Mouse (Mus musculus) hematopoietic stem cell, adult 5-6 weeks (primary cell): Measurements from ENCODE around the gene Ticam1. TPM values are rescaled to one million over a fixed set of nuclear protein-coding genes. Genes with fewer than 3 reads are reported as not detected.
A peak's percentile ranks its signal among the peaks of the same experiment; 100 is the strongest.

Experiments
- ATAC-seq, 2 experiments: fragments of 125-278 bp in 1 of 2; replicated peaks in 1 of 2; 2 replicates each; pipeline ENCODE4 v1.8.0; 2016 to 2017; ENCODE audit warnings: inconsistent platforms in 2 of 2, mild to moderate bottlenecking in 2 of 2, moderate number of reproducible peaks in 2 of 2, low read depth in 1 of 2, moderate TSS enrichment in 1 of 2; ENCODE audit not compliant: low FRiP score in 2 of 2, poor library complexity in 2 of 2, severe bottlenecking in 2 of 2, insufficient read depth in 1 of 2, low TSS enrichment in 1 of 2
- total RNA-seq: library from RNA; stranded (forward); fragments of 172-1452, 232-1000 nt; gene quantifications from 2 replicates; pipeline ENCODE4 v1.2.3, GENCODE M21; 2017

The Ticam1 gene
- total RNA-seq, 1 experiment from 2014 or later = 6.1 TPM

GRCm38 (mm10) chr17:56292531-56293222 is 16.1 kb upstream of the Ticam1 start, which contains the start of gene Plin3:
TSS of gene Plin3 (minus strand) at chr17:56292873.
- ATAC-seq = no peak

DNA sequence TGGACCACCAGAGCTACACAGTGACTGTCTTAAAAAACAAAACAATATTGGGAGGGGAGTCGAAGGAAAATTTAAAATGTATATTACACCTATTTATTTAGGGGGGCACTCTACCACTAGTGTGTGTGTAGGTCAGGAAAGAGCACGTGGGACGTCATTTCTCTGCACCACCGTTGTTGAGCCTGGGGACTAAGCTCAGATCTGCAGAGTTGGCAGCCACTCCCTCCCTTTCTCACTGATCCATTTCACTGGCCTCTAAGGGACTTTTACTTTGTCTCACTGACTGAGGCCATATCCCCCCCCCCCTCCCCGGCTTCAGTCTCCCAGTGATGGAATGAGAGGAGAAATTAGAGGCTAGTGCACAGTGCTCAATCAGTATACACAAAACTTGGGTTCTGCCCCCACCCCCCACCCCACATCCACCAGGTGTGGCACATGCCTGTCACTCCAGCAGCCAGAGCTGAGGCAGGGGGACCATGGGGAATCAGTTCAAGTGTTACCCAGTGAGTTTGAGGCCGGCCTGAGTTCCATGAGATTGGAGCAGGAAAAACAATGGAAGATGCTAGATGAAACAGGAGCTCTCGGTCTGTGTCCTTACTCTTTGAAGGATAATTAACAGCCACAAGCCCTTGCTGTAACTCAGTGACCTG is 15.4 kb upstream of the Ticam1 start:
- ATAC-seq = no peak

DNA sequence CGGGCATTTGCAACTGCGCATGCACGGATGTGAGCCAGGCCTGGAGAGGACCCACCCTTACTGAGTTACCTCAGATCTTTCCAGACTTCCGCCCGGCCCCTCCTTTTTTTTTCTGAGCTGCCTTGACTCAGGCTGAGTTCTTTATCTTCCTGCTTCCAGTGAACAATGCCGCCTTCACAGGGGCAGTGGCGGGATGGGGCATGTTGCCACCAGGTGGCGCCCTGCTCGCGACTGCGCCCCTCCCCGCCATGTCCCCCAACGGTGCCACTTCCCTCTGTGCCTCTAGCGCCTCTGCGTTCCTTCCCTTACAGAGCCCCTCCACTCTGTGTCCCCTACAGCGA is 14.6 kb upstream of the Ticam1 start:
- peak; percentile 77 to 78 for ATAC-seq

DNA sequence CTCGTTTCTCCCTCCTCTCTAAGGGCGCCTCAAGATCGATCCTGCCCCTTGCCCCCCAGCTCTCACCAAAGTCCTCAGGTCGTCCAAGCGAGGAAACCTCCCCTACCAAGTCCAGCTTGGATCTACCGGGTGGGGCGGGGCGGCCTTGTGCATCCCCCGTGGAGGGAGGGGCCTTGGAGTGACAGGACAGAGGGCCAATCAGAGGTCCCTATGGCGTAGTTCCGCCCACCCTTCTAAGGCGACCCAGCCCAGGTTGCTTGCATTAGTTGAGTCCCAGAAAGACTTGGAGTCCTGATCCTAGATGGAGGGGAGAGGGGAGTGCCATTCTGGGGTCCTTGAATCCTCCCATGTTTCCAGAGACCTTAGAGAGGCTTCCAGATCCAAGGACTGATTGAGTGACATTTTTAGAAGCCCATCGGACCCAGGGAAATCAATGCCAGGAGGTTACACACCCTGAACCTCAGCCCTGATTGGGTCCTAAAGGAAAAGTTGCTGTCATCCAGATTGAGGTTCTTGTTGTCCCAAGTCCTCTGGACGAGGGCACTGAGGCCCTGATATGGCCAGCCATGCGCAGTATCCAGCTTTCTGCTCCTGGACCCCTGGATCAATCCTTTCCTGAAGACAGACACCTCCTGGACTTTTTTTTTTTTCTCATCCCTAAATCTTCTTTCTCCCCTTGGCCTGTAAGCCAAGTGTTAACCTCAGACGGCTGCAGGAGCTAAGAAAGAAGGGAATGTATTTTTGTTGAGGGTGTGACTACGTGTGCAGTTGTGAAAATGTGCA is 14.0 kb upstream of the Ticam1 start:
- ATAC-seq = peak; percentile 75

DNA sequence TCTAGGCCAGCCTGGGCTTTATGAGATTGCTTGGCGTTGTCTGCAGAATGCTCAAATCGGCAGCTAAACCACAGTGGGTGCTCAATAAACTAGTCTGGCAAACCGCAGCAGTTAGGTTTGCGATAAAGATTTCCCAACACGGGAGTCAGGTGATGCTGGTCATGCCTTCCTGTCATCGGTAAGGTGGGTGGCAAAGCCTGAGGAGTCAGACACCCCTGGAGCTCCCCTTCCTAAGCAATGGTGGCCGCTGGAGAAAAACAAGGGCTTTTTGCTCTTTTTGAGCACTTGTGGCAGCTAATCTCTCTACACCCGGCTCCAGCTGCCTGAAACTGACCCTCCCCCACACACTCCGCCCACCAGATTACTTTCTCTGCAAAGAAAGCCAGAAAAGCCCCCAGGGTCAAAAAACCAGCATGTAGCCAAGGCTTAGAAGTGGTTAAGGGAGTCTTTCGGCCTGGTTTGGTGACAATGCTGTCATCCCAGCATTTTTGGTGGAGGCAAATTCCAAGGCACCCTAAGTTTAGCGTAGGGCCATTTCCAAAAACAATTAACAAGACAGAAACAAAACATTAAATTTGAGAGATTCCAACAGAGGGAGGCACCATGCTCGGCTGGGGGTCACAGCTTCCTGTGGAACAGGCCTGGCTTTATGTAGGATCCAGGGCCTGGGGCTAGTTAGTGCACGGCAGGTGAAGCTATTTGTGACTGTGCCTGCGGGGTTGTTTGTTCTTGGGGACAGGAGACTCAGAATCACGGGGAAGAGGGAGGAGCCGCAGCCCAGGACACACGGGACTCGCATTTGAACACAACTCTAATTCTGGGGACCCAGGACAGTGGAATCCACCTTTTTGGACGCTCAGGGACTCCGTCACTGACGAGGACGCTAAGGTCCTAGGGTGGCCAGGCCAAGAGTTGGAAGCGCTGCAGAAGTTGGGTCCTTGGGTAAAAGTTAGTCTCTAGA is 13.1 kb upstream of the Ticam1 start:
- peak in 1 of 2 experiments; percentile 4; a peak in 1 of 4 replicates for ATAC-seq

DNA sequence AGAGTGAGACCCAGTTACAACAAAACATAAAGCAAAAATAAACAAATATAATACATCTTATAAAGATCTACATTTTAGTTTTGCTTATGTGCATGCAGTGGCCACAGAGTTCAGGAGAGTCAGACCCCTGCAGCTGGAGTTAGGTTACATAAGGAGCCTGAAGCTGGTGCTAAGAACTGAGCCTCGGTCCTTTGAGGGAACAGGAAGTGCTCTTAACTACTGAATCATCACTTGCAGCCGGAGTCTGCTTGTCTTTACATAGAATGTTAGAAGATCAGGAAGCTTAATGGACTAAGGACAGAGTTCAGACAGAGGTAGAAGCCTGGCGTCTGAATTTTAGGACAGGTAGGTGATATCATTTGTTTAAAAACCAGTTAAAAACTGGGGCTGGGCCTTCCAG is 12.3 kb upstream of the Ticam1 start:
- no peak for ATAC-seq

- ATAC-seq = no peak
Measured at GRCm38 (mm10) chr17:56287830-56288229, 11.2 kb upstream of the Ticam1 start.

- no peak for ATAC-seq
Measured at GRCm38 (mm10) chr17:56285995-56286394, 9.4 kb upstream of the Ticam1 start.

GRCm38 (mm10) chr17:56283316-56283715 is 6.7 kb upstream of the Ticam1 start:
- peak; percentile 19 to 58; a peak in 3 of 4 replicates for ATAC-seq

DNA sequence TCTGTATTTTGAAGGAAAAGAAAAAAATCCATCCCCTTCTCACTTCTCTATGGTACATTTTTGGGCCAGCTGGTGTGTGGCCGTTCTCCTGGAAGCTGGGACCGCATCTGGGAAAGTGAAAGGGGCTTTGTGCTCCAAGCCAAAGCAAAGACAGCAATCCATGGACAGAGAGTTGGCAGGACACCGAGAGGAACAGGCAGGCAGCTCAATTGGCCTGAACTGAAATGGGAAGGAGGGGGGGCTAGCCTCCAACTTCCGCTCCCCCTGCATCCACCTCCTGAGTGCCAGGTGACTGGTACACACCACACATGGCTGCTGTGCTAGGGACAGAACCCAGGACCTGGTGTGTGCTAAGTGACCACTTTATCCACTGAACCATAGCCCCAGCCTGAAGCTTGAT is 6.2 kb upstream of the Ticam1 start:
- ATAC-seq = no peak

DNA sequence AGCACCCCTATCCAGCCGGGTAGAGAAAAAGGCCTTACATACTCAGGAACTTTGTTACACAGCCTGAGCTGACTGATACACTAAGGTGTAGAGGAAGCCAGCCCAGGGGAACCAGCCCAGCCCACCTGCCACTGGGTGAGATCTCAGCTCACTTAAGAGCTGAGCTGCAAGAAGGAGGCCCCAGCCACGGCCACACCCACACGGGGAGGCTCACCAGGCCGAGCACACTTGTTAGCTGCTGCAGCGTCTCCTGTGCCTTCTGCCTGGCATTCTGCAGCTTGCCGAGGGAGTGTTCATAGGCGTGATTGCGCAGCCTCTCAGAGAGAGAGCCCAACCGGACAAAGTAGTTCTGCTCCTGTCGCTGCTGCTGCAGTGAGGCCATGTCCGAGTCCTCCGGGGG is 4.6 kb upstream of the Ticam1 start:
- peak in 1 of 2 experiments; percentile 23; a peak in 1 of 4 replicates for ATAC-seq

DNA sequence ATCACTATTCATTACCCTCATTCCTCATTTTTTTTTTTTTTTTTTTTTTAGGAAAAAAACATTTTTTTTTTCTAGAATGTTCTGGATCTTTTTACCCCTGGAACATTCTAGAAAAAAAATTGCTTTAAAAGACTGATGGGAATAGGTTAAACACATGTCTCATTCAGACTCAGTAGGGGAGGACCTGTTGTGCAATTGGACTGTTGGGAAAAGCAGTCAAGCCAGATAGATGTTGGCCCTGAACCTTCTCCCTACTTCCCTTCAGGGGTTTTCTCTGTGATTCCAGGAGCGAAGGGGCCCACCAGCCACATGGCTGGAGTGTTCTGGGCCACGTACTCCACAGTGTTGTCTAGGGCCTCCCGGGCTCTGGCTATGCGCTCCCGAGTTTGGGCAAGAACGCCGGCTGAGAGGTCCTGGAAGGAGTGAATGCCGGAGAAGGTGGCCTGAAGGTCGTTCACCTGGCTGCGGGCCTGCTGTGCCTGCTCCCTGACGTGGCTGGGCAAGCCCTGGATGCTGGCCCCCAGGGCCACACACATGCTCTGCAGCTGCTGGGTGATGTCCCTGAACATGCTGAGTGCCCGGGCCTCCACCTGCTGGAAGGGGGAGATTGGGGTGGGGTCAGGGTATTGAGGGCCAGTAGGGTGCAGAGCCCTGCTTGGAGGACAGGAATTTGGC is 3.0 kb upstream of the Ticam1 start:
- ATAC-seq = no peak

DNA sequence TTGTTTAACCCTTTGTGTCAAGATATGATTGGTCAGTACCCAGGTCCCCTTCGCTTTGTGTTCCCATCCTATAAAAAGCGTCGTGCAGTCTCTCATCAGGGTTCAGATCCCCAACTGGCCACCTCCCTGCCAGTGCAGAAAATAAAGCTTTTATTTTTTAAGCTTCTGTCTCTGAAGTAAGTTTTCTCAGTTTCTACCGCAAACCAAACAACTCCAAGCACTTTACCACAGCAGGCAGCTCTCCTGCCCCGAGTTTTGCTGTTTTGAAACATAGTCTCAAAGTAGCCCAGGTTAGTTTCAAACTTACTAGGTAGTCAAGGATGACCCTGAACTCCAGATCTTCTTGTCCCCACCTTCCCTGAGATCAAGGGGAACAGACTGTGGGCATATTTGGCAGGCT is 1.8 kb upstream of the Ticam1 start:
- ATAC-seq = no peak

GRCm38 (mm10) chr17:56277567-56277893 is 944 bp upstream of the Ticam1 start:
- no peak for ATAC-seq

DNA sequence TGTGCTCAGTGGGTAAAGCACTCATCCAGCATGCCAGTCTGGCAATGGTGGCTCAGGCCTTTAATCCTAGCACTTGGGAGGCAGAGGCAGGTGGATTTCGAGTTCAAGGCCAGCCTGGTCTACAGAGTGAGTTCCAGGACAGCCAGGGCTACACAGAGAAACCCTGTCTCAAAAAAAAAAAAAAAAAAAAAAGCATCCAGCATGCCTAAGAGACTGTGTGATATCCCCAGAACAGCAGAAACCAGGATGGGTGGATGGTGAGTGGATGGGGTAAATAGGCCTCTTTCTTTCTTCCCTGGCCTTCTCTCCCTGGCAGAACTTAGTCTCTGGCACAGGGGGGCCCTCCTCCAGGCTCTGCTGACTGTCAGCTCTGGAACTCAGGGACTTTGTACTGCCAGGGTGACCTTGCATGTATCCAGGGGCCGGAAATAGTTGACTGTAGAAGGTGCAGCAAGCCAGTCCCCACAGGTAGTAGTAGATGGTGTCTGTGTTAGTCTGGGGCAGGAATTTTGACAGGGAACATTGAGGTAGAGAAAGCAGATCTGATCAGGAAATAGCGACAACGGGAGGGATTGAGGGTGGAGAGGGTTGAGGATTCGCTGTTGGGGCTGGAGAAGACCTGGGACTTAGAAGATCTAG is 625 bp downstream of the Ticam1 start:
- ATAC-seq = no peak

DNA sequence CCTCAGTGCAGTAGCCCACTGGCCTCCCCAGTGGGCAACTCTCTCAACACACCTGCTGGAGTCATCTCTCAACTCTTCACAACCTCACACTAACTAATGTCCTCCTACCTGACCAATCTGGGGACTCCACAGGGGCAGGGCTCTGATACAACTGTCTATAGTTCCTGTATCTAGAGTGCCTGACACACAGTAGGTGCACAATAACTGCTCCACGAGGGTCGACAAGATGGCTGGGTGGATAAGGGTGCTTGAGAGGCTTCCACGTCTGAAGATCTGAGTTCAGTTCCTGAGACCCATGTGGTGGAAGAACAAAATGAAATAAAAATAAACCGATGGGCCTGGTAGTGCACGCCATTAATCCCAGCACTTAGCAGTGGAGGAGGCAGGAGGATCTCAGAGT is 2.6 kb downstream of the Ticam1 start:
- ATAC-seq = no peak

- no peak for ATAC-seq
Measured at GRCm38 (mm10) chr17:56273482-56273881, 3.1 kb downstream of the Ticam1 start.
